Mouse (Mus musculus) retina, embryonic 14.5 days (tissue): ENCODE measurements around the gene Rai14.

ENCODE experiments used
- DNase-seq: peaks from one replicate; pipeline ENCODE4 v3.0.0-alpha.2; 2015; ENCODE audit warnings: low spot score

Rai14 gene

GRCm38 (mm10) chr15:10648372-10649109 is 65.9 kb downstream of the Rai14 start:
- peak; percentile 67 for DNase-seq

- no peak for DNase-seq
Observed at GRCm38 (mm10) chr15:10646297-10646696, 68.1 kb downstream of the Rai14 start.

DNA sequence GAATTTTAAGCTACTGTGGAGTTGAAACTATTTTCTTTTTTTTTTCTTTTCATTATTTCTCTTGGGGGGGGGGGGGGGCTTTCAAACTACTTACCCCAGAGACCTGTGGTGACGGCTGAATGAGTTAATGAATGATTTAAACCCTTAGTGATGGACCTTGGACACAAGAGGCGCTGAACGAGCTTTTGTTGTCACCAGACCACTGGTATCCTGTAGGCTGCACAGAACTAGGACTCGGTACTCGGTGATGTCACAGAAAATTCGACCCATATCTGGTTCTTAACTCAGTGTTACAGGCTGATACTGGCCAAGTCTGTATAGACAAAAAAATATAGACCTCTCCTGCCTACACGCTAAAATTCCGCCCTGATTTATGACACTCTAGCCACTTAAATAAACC is 69.3 kb downstream of the Rai14 start:
- no peak for DNase-seq

DNA sequence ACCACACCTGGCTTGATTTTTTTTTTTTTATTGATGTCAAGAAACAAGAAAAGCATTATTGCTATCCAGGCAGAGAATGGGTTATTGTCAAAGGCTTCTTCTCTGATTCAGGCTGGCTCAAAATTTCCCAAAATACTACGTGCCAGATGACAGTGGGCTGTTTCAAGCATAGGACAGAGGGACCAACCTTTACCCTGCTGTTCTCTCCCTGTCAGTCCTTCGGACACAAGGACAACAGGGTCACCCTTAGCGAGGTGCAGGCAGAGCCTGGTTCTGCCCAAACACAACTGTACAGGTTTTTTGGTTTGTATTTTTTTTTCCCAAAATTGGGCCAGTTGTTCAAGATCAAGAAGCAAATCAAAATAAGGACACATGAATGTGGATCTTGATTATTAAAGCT is 70.6 kb downstream of the Rai14 start:
- no peak for DNase-seq

DNA sequence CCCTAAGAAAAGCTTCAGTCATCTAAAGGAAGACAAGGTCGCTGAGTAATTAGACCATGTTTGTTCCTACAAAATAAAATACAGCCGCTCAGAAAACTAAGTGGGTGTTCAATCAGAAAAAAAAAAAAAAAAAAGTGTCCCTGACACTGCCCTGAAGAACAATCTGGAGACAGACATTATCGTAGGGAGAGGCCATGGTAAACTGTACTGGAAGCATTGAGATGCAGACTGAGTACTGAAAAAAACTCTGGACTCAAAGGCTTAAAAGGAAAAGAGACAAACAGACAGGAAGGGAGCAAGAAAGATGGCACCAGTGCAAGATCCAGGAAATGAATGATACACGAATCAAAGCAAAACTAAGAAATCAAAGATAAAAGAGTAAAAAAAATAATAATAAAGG is 71.2 kb downstream of the Rai14 start:
- no peak for DNase-seq

DNA sequence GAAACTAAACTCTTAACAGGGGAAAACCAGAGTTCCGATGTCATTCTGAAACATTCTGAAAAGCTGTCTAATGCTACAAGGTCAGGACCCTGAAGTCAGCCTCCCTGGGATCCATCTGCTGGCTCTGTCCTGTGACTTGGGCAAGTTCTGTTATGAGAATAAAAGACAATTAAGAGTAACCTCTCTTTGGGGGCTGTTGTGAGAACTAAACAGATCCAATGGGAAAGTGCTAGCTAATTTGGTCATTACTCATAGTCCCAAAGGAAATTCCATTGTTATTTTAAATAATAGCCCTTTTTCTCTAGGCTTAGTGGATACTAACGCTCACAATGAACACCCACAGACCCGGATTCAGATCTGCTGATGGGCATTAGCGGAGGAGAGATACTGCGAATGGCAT is 72.0 kb downstream of the Rai14 start:
- DNase-seq: no peak

- no peak for DNase-seq
Observed at GRCm38 (mm10) chr15:10640721-10641120, 73.7 kb downstream of the Rai14 start.

DNA sequence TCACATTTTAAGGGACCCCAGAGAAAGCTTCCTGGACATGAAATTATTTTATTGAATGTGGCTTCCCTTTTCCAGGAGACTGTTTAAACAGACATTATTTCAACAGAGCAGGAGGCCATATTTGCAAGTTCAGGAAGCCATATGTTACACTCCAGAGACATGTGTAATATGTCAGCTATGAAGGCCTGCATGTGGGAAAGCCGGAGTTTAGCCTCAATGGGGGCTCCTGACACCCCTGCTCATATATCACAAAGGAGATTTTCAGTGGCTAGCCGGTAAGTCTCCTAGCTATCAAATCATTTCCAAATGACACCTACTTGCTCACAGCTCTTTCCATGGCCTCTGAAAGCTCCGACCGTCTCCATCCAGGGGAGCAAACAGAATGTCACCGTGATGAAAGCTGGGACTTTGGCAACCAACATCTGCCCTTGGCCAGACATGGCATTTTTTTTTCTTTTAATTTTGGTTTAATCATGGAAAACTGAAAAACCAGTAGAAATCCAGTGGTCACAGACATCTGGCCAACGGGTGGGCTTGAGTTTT is 77.1 kb downstream of the Rai14 start:
- DNase-seq: no peak

- DNase-seq: no peak
Observed at GRCm38 (mm10) chr15:10636844-10637243, 77.6 kb downstream of the Rai14 start.

GRCm38 (mm10) chr15:10635121-10635520 is 79.3 kb downstream of the Rai14 start:
- peak; percentile 68 for DNase-seq

DNA sequence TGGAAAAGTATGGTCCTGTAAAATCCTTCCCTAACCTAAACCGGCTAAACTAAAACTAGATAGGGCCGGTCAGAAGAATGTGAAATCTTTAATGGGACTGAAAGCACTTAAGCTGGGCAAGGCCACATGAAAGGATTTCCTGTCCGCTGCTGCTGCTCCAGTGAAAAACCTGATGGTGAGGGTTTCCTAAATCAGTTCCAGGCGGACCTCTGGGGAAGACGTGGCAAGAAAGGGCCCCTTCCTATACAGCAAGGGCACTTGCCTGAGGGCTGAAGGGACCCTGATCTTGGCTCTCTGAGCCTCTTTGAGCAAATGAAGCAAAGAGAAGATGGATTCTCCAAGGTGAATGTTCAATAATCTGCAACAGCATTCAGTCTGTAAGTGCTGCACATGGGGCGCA is 80.2 kb downstream of the Rai14 start:
- no peak for DNase-seq

DNA sequence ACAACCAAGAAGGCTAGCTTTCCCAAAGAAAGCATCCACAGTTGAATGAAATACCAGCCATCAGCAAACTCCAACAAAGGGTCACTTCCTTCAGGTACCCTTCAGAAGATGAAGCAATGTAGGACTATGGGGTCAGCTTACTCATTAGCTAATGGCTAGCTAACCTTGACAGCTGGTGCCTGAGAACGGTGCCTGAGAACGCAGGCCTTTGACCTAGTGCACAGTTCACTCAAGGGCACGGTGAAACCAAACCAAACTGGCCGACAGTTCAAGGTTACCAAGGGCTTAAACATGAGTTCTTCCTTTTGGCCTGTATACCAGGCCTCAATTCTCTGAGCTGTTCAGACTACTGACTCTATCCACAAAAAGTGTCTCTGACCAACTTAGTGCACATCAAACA is 81.0 kb downstream of the Rai14 start:
- no peak for DNase-seq

- DNase-seq: no peak
Observed at GRCm38 (mm10) chr15:10632581-10632980, 81.8 kb downstream of the Rai14 start.

- no peak for DNase-seq
Observed at GRCm38 (mm10) chr15:10632060-10632459, 82.4 kb downstream of the Rai14 start.

GRCm38 (mm10) chr15:10631541-10631940 is 82.9 kb downstream of the Rai14 start:
- DNase-seq: no peak

DNA sequence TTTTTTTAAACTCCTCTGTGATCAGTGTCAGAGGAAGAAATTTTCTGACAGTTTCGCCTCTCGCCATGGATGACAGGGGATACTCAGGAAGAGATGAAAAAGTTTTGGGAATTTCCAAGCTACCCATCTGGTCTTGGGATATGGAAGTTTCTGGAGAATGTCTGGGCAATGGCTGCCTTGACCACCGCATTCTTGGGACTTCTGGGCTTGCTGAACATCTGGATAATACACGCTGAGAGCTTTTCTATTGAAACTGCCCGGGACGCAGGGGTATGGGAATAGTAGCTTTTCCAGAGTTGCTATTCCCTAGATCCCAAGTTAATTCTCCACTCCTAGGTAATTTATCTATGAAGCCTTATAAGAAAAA is 85.5 kb downstream of the Rai14 start:
- no peak for DNase-seq

DNA sequence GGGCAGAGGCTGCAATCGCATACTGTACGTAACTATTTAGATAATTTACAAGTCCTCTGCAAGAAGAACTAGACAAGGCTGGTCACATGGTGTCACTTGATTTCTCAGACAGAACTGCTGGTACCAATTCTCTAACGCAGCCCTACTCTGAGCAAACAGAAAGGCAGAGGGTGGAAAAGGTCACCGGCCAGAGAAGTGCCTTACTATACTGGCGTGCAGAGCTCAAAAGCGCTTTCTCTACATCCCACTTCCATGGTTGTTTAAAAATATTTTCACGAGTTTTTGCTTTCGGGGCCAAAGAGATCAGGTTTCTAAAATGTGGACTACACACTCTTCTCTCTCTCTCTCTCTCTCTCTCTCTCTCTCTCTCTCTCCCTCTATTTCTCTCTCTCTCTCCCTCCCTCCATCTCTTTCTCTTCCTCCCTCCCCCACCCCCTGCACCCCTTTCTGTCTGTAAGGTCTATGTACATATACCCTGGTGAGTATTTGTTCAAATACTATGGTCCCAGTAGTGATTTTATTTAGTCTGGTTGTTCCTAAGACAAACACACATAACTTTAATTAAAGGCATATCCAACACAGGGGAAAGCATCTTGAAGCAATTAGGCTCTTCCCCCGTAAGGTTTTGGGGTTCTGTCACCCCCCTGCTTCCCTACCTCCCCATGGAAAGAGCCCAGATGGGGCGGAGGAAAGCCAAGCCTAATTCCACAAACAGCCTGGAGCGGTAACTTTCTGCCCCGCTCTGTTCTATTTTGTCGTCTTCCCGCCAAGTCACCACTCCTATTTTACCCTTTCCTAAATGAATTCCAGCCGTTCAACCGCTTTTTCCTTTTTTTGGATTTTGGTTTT is 86.1 kb downstream of the Rai14 start:
- no peak for DNase-seq

DNA sequence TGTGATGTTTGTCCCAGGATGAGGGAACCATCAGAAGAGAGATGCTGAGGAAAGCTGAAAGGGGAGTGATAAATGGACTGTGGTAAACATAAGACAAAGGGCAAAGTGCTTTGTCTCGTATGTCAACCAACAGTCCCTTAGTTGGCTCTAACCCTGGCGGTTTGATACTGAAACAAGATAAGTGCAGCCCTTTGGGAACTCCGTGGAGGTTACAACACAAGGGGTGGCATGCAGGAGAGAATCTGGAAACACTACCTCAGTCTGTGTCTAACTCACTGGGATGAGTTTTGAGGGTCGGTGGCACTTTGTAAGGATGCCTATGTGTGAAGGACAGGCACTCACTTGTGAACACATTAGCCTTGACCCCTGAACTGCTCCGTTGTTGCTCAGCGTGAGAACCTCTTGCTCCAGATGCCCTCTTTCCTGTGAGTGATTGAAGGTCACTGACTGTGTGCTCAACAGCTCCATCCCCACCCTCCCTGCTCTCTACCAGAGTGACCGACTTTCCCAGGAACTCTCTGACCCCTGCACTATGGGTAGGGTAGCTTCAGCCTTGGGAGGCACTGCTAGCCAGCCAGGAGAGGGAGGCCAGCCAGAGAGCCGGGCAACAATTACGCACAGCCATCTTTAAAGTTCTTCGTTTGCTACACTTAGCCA is 90.7 kb downstream of the Rai14 start:
- peak; percentile 51 for DNase-seq

GRCm38 (mm10) chr15:10621194-10621593 is 93.2 kb downstream of the Rai14 start:
- DNase-seq: no peak

- DNase-seq: no peak
Observed at GRCm38 (mm10) chr15:10619678-10620077, 94.7 kb downstream of the Rai14 start.

GRCm38 (mm10) chr15:10618276-10618675 is 96.1 kb downstream of the Rai14 start:
- no peak for DNase-seq

DNA sequence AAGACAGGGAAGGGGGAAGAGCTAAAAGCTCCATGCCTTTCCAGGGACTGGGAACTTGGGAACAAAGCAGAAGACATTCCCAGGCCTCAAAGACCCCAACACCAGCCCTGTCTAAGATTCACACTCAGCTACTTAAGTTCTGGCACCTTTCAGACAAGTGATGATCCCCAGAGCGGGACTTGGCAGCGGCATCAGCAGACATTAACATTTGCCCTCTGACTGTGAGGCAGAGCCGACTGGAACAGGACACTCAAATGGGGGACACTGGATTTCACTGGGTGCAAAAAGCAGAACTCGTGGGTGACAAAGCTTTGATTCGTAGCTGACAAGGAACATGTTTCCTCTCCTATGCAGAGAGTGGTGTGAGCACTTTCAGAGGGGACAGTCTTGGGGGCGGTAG is 98.4 kb downstream of the Rai14 start:
- no peak for DNase-seq

GRCm38 (mm10) chr15:10611040-10611439 is 103.4 kb downstream of the Rai14 start:
- DNase-seq: no peak
